Mouse (Mus musculus) yolk sac, embryonic 10.5 days (tissue): ENCODE data around the gene Ndufs7.
"Not testable (repeated sequence)": the region's sequence is repeated elsewhere in the genome, so short reads cannot be mapped to it uniquely, and the experiment has no call there.

Source experiments
- DNase-seq: peaks from one replicate; pipeline ENCODE4 v3.0.0-alpha.2; 2017; ENCODE audit warnings: low spot score

Ndufs7 gene

DNA sequence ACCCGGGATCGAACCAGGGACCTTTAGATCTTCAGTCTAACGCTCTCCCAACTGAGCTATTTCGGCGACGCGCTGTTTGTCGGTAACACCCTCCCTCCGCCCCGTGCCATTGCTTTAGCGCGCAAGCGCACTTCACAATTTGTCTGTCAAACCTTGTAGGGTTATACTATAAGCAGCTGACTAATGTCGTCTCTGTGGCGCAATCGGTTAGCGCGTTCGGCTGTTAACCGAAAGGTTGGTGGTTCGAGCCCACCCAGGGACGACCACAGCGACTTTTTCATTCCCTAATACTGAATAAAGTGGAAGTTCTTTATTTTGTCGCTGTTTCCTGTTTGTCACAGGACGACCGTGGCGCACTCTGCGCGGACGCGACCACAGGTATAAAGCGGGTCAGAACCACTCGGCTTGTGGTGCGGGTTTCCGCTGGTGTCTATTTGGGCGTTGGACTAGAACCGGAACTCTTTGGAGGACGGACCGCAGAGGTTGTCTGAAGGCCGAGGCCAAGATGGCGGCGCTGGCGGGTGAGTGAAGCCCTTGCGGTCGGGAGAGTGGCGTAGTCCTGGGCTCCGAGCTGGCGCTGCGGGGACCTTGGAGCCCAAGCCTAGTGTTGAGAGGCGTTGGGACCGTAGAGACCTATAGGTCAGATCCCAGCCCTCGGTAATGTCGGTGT, at the start of gene Ndufs7:
Ndufs7 (plus strand) TSS at position 151 of the 670 bp plus-strand sequence.
- peak; percentile 92 for DNase-seq

DNA sequence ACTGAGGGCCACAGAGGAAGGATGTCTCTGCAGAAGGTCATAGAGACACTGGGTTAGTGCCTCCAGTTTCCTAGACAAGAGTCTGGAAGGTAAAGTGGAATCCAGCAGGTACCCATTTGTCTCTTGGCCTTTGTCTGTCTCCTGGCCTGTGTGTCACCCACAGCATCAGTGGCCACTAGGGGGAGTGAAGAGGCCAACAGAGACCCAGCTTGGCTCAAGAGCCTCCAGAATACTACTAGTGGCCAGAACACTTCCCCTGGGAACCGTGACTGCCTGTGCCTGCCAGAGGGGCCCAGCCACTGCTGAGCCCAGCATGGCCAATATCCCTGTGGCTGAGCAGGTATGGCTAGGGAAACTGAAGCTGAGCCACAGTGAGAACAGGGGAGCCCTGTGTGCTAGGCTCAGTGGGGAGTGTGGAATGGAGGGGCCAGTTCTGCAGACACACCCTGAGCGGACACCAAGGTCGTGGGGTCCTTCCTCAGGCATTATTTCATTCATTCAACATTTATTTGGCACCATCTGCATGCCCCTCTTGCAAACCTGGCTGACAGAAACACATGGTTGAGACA, 49.4 kb upstream of the Ndufs7 start:
- DNase-seq, result peak; percentile 66

DNA sequence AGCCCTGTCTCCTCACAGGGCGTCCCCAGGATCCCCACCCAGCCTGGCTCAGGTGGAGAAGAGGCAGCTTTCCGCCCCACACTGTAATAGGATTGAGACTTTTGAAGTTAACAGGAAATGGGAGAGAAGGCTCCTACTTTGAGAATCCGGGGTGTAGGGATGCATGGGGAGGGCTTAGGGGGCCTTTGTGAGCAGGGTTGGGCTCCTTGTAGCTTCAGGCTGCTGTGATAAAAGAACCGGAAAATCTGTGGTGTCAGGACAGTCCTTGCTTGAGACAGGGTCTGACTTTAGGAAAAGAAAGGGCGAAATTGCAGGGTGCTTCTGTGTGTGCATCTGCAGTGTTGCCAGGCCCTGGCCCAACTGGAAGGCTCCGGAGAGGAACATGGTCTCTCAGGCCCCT, 48.4 kb upstream of the Ndufs7 start:
- no peak for DNase-seq

DNA sequence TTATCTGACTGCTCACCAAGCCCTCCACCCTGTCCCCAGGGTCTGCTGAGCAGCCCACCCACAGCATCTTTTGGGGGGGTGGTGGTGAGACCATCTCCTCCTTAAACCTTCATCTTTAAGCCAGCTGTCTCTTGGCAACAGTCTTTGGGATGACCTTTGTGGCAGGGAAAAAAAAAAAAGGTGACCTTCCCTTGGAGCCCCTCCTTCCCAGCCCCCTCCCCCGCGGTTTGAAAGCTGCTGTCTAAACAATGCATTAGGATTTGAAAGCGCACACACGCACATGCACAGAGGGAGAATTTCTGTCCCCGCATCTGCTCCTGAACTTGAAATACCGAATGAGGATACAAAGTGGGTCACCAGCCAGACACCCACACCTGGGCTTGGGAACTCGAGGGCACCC, 44.9 kb upstream of the Ndufs7 start:
- no peak for DNase-seq

DNA sequence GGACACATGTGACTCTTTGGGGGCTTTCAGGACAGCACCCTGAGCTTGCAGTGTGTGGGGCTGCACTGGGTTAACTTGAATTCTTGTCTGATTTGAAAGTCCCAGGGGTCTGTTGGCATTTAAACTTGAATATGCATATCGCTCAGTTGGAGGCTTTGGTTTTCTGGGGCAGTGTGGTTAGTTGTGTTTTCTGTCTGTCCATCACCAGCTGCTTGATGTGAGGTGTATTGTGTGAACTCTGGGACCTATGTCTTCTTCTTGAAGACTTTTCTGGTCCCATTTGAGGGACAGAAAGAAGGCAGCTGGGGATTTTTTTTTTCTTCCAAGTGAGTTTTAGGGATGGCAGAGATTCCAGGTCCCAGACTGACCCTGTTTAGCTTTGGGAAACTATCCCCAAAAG, 41.7 kb upstream of the Ndufs7 start:
- no peak for DNase-seq

DNA sequence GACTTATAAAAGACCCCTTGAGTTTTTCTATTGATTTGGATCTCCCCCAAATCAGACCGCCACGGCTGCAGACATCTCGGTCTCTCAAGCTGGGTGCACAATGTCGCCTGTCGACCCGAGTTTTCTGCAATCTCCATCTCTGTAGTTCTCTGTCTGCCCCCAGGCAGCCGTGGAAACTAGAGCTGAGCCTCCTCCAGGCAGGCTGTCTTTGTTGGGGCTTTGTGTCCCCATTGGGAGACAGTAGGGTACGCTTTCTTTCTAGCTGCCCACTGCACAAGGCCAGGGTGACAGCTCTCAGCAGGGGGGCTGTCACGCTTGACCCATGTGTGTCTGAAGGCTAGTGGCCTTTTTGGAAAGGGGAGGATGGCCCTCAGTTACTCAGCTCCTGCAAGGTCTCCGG, 41.2 kb upstream of the Ndufs7 start:
- no peak for DNase-seq

DNA sequence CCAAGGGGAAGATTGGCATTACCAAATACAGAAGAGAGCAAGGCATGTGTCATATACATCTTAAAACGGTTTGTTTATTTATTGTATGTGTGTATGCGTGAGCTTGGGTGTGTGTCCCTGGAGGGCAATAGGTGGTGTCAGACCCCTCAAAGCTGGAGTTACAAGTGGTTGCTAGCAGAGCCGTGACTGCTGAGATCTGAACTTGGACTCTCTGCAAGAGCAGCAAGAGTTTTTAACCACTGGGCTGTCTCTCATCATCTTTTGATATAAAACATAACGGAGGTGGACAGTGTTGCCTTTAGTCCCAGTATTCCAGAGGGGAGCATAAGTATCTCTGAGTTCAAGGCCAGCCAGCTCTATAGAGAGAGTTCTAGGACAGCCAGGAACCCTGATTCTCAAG, 40.7 kb upstream of the Ndufs7 start:
- no peak for DNase-seq

DNA sequence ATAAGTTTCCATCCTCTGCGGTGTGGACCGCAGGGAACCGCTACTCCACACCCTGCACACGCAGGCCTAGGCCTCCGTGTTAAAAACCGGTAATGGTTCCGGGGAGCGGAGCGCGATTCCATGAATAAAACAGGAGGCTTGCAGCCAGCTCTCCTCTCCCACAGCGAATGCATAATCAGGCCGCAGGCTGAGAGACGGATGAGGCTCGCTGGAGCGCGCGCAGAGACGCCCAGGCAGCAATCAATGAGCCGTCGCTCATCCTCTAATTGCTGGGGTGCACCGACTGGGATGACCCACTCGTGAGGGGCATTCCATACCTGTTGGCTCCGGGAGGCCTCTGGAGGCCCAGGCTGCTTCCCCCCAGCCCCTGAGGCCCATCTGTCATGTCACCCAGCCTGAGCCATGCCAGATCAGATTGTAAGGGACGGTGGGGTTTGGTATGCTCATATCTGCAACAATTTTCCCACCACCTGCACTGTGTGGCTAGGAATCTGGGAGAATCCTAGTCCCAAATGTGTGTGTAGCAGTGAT, 40.0 kb upstream of the Ndufs7 start:
- no peak for DNase-seq

DNA sequence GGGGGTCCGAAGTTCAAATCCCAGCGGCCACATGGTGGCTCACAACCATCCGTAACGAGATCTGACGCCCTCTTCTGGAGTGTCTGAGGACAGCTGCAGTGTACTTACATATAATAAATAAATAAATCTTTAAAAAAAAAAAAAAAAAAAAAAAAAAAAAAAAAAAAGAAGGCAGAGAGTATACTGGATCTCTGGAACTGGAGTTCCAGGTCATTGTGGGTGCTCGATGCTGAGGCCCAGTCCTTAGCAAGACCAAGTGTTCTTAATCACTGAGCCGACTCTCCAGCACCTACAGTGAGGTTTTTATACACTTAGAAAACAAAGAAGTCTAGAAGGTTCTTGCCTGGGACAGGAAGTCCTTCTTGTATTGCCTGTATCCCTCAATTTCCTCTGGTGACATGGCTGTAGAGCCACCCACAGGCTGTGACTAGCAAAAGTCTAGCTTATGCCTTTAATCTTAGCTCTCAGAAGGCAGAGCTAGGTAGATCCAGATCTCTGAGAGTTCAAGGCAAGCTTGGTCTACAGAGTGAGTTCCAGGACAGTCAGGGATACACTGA, 37.3 kb upstream of the Ndufs7 start:
- not testable (repeated sequence) for DNase-seq

DNA sequence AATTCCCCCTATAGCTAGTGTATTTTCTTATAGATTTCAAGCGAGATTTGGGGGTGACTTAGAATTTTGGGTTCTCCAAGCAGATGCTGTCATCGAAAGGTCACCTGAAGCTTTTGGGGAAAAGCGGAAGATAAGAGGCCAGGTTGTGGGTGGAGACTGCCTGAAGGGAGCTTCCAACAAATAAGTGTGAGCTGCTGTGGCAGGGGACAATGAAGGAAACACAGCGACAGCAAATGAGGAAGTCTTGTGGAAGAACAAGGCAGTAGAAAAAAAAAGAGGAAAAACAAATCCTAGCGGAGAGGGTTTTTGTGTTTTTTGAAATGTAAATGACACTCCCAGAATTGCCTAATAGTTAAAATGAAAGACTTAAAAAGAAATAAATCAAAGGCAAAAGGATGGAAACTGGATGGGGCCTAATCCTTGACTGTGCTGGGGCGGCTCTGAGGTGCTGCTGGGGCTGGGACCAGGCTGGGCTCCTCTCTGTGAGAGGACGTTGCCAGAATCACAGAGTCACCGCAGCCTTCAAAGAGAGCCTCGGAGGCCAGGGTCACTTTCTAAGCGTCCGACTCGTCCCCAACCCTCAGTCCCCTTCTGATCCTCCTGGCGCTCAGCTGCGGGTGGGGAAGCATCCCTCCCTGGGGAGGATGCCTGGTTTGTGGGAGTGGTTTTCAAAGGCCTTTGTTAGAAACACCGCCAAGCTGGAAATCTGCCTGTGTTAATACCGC, 33.7 kb upstream of the Ndufs7 start:
- DNase-seq, result no peak

DNA sequence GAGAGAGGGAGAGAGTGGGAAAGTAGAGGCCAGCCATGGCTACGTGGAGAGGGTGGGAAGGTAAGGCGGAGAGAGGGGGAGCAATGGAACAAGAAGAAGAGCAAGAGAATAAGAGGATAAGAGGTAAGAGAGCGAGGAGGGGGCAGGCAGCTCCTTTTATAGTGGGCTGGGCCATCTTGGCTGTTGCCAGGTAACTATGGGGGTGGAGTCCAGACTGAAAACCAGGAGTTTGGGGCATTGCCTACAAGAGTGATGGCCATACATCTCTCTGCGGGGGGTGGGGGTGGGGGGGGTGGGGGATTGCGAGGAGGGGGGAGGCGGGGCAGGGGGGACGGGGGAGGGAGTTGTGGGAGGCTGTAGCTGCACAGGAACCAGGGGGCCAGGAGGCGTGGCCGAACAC, 28.2 kb upstream of the Ndufs7 start:
- no peak for DNase-seq

DNA sequence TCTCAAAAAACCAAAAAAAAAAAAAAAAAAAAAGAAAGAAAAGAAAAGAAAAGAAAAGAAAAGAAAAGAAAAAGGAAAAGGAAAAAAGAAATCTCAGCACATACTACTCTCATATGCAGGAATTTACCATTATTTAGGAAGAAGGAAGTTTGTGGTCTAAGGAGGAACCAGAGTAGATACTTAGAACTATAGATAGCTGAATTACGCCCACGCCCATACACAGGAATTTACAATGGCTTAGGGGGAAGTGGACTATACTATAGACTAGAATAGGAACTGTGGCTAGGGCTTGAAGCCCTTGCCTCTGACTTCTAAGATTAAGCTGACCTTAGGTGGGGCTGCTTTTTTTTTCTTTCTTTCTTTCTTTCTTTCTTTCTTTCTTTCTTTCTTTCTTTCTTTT, 25.8 kb upstream of the Ndufs7 start:
- not testable (repeated sequence) for DNase-seq

DNA sequence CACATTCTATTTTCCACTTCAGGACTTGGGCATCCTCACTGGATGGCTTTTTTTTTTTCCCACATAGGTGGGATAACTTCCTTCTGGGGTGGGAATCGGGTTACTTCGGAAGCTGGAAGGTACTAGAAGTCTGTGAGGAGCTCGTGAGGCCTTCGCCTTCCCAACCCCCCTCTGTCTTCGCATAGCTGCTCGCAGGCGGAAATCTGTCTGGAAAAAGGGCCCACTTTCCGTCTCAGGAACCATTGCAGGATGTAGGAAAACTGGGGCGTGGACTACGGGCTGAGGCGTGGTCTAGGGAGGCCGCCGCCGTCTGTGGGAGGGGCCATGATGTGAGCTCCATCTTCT, 22.9 kb upstream of the Ndufs7 start:
- no peak for DNase-seq

DNA sequence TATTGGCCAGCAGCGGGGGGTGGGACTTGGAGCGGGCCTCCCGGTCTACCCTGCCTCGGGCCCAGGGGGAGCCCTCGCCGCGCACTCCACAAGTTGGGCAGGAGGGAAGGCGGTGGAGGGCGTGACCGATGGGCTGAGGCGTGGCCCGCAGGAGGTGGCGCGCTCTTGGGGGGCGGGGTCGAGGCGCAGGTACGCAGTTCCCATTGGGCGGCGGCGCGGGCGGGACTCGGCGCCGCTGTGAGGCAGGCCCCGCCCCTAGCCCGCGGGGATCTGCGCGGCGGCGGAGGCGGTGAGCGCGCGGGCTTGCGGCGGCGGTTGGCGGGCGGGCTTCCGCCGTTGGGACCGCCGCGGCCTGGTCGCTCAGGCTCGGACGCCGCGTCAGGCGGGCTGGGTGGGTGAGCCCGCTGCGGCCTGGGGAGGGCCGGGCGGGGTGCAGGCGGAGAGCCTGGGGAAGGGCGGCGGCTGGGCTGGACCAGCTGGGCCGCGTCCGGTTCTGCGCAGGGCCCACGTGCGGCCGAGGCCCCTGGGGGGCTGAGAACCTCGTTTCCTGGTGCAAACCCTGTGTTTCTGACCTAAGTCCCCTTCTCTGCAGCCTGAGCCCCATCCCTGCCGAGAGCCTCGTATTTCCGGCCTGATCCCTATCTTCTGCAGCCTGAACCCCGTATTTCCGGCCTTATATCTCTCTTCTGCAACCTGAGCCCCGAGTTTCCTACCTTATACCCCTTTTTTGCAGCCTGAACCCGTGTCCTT, 22.3 kb upstream of the Ndufs7 start, which contains the start of gene Mum1:
Mum1 (plus strand) TSS at position 19 of the 750 bp plus-strand sequence.
- DNase-seq, result peak; percentile 99

DNA sequence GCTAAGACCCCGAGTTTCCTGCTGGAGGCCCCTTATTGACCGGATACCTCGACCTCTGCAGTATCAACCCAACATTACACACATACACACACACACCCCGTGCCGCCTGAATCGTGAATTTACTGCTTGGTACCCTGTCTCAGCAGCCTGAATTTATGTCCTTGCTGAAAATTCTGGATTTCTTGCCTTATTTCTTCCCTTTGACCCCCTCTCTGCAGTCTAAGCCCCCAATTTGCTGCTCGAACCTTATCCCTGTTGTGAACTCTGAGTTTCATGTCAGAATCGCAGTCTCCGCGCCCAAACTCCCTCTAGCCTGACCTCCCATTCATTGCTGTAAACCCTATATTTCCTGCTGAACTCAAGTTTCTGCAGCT, 21.8 kb upstream of the Ndufs7 start:
- DNase-seq, result no peak

DNA sequence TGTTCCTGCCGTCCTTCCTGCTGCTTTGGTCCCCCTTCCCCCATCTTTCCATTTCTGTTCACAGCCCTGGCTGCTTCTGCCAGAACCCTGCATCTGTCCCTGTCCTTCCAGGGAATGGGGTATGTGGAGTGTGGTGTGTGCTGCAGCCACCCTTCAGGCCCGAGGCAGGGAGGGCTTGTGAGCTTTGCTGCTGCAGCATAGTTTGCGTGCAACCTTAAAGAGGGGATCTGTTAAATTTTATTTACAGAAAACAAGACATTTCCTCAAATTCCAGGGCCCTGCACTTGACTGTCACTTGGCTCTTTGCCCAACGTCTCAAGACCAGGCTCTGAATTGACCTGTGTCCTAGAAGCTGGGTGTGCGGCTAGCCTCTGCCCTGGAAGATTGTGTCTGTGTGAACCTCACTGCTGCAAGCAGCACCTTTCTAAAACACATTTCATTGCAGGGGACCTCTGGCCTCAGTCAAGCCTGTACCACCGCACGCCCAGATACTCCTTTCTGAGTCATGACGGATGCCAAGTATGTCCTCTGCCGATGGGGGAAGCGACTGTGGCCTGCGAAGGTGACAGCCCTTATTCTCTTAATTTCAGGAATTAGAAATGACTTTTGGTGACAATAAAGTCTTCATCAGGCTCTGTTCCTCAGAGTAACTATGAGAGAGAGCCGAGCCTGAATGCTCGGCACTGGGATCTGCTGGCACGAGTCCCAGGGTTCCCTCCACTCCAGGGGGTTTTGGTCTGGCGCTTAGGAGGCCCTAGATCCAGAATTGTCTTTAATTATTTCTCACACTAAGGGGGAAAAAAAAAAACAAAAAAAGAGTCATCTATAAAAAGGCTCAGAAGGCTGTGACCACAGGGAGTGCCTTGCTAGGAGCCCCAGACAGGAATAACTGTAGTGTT, 20.8 kb upstream of the Ndufs7 start:
- DNase-seq, result no peak

DNA sequence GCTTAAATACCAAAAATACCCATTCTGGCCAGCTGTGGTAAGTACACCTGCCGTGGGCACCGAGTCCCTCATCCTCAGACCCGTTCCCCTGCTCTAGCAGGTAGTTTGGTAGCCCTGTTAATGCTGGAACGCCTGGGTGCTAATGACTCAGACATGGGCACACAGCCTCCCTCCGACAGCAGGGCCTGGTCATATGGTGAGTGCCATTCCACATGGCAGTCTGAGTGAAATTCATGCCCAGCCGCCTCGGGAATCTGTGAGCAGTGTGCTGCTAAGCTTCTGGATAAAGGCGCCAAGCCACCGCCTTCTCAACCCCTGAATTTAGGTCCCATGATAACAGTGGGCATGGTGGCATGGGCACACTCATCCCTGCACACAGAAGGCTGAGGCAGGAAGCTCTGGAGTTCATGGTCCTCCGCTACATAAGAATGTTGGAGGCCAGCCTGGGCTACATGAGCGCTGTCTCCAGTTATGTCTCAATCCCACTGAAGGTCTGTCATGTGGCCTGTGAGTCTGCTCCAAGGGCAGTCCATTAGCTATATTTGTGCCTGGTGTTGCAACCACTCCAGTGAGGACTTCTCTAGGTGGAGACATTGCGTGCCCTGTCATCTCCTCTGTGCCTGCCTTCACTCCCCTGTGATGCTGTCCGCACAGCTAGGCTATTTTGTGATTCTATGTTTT, 12.6 kb upstream of the Ndufs7 start:
- no peak for DNase-seq

DNA sequence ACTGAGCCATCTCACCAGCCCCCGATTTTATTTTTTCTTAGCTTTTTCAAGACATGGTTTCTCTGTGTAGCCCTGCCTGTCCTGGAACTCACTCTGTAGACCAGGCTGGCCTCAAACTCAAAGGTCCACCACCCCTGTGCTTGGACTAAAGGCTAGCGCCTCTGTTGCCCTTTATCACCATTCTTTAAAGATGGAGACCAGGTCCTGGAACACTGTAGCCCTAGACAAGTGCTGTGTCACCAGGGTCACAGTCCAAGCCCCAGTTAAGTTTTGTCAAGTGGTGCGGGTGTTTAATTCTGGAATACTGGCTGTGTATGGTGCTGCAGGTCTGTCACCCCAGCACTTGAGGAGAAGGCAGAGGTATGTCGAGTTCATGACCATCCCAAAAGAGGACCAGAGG, 11.9 kb upstream of the Ndufs7 start:
- no peak for DNase-seq

DNA sequence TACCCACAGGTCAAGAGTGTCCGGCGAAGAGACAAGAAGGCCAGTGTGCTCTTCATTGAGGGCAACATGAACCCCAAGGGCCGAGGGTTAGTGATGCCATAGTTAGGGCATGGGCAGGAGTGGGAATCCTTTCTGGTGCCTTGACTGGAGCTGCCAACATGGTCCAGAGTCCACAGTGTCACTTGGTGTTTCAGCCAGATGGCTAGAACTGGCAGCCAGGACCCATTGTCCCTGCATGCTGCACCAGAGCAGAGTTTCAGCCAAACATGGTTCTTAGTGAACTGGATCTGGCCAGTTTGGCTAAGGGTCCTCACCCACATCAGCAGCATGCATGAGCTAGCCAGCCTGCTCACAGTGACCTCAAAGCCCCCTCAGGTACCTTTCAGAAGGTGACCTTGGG, 10.6 kb upstream of the Ndufs7 start:
- DNase-seq, result no peak

DNA sequence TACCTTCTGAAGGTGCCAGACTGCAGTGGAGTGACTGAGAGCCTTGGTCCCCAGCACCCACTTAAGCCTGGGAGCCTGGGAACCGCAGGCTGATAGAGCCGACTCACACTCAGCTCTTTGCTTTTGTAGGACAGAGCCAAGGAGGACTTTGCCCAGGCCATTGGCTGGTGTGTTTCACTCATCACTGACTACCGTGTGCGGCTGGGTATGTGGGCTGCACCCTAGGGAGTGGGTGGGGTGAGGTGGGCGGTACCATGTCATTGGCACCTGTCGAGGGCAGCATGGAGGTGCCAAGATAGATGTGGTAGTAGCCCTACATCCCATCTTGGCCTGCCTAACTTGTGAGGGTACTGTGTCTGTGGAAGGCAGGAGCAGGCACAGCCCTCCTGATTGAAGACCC, 9.1 kb upstream of the Ndufs7 start:
- no peak for DNase-seq

DNA sequence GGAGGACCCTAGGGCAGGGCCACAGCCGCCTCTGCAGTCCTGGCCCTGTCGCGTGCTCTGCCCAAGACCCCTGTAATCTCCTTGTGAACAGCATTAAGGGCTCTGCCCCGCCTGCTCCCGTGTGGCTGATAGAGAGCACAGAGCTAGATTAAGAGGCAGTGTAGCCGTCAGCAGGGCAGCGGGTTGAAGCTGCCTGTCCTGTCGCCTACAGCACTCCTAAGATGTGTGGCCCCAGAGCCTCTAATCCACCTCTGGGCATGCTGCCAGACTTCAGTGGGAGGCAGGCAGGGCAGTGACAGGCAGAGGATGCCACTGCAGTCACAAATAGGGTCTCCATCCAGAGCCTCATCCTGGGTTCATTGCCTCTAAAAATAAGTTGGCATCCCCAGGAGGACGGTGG, 6.8 kb upstream of the Ndufs7 start:
- no peak for DNase-seq
